Mouse (Mus musculus): ENCODE measurements around the gene Zc3h12b.
"Not testable (repeated sequence)": the region's sequence is repeated elsewhere in the genome, so short reads cannot be mapped to it uniquely, and the experiment has no call there.

Zc3h12b gene

GRCm38 (mm10) chrX:95711227-95712111 lies at the start of gene Zc3h12b:
Gene Zc3h12b, plus strand, starts transcription at chrX:95711678.
- in situ Hi-C loops (cut with MboI; ENCODE audit: low pct_unique_long_range_greater_than_20kb in 1 of 2, low sequenced_read_pairs in 2 of 2, unreplicated experiment in 1 of 2) = no loop called here

GRCm38 (mm10) chrX:95682206-95682605 lies 29.3 kb upstream of the Zc3h12b start:
- in situ Hi-C loops (cut with MboI; ENCODE audit: low pct_unique_long_range_greater_than_20kb in 1 of 2, low sequenced_read_pairs in 2 of 2, unreplicated experiment in 1 of 2) = no loop called here

DNA sequence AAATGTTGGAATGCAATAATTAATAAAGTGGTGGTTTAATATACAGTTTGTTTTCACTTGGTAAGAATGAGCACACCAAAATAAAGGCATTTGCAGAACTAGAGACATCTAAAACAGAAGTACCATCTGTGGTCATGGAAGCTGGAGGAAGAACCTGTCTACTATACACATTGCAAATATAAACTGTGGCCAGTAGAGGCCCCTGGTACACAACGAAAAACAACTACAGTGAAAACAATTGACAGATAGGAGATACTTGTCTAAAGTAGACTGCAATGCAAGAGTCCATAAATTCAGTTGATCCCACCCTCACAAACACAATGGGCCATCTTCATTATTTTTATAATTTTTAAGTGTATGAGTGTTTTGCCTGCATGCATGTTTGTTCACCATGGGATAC lies 24.4 kb upstream of the Zc3h12b start:
- in situ Hi-C loops (cut with MboI; ENCODE audit: low pct_unique_long_range_greater_than_20kb in 1 of 2, low sequenced_read_pairs in 2 of 2, unreplicated experiment in 1 of 2) = no loop called here

DNA sequence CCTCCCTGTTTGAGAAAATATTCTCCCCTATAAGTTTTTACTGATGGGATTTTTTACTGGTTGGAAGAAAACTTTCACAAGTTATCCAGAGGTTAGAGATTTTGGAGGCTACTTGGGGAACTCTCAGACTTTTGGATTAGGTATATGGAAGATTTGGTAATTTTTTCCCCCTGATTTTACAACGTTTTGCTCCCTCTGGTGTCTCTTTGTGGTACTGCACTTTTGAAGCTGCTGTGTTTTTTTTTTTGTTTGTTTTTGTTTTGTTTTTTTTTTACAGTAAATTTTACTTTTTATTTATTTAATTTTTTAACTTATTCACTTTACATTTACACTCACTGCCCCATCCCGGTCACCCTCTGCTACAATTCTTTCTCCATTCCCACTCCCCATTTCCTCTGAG lies 26.8 kb downstream of the Zc3h12b start:
- in situ Hi-C loops (cut with MboI; ENCODE audit: low pct_unique_long_range_greater_than_20kb in 1 of 2, low sequenced_read_pairs in 2 of 2, unreplicated experiment in 1 of 2) = no loop called here

- in situ Hi-C loops (cut with MboI; ENCODE audit: low pct_unique_long_range_greater_than_20kb in 1 of 2, low sequenced_read_pairs in 2 of 2, unreplicated experiment in 1 of 2) = no loop called here
Measured at GRCm38 (mm10) chrX:95795881-95796280, 84.4 kb downstream of the Zc3h12b start.

GRCm38 (mm10) chrX:95801790-95802189 lies 90.3 kb downstream of the Zc3h12b start:
- in situ Hi-C loops (cut with MboI; ENCODE audit: low pct_unique_long_range_greater_than_20kb in 1 of 2, low sequenced_read_pairs in 2 of 2, unreplicated experiment in 1 of 2) = no loop called here

DNA sequence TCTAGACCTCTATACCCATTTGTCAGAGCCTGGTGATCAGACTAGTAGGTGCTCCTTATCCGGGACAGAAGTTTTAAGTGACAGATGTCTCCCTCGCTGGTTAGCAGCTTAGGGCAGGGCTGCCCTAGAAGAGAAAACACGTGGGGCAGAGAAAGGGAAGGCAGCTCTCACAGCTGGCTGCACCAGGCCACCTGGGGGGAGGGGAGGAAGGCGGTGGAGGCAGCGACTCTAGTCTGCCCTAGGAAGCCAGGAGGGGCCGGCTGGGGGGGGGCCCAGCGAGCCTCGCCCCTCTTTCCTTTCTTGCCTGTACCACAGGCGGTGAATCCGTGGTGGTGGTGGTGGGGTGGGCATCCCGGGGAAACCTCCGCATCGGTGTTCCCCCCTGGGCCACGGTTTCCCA lies 141.3 kb downstream of the Zc3h12b start:
- in situ Hi-C loops (cut with MboI; ENCODE audit: low pct_unique_long_range_greater_than_20kb in 1 of 2, low sequenced_read_pairs in 2 of 2, unreplicated experiment in 1 of 2) = no loop called here

GRCm38 (mm10) chrX:95881111-95881510 lies 169.6 kb downstream of the Zc3h12b start:
- in situ Hi-C loops (cut with MboI; ENCODE audit: low pct_unique_long_range_greater_than_20kb in 1 of 2, low sequenced_read_pairs in 2 of 2, unreplicated experiment in 1 of 2) = no loop called here

DNA sequence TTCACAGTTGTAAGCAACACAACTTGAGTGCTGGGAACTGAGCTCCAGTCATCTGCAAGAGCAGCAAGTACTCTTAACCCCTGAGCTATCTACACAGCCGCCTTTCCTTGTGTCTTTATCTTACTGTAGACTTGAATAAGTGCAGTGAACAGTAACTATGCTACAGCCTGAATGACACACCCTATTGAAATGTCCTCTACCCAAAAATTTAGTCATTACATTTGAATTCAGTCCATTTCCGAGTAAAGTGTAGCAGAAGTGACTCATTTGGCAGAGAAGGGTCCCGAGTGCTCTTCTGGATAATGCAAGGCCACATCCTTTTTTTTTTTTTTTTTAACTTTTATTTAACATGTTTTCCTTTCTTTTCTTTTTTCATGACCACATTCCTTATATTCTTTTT lies 191.2 kb downstream of the Zc3h12b start:
- in situ Hi-C loops (cut with MboI; ENCODE audit: low pct_unique_long_range_greater_than_20kb in 1 of 2, low sequenced_read_pairs in 2 of 2, unreplicated experiment in 1 of 2) = no loop called here

DNA sequence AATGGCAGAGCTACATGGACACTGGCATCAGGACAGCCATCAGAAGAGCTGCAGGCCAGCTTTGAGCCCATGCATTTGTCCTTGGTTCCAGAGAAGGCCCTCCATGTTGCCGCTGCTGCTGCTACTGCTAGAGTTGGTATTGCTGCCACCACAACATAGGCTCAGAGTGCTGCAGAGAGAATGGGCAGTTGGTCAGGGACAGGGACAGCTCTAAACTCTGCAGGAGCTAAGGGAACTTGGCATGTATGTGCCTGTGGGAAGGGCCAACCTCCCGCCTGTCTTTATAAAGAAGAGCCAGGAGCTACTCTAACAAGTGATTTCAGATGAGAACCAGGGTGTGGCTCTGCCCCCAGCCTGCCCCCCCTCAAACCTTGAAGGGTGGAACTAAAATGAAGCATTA lies 224.0 kb downstream of the Zc3h12b start:
- in situ Hi-C loops (cut with MboI; ENCODE audit: low pct_unique_long_range_greater_than_20kb in 1 of 2, low sequenced_read_pairs in 2 of 2, unreplicated experiment in 1 of 2) = loop anchor here in 1 of 2 experiments (25.0 kb wide), 1 partner anchor 1427 kb away; no protein-coding TSS in a partner anchor

GRCm38 (mm10) chrX:95945496-95945895 lies 234.0 kb downstream of the Zc3h12b start:
- in situ Hi-C loops (cut with MboI; ENCODE audit: low pct_unique_long_range_greater_than_20kb in 1 of 2, low sequenced_read_pairs in 2 of 2, unreplicated experiment in 1 of 2) = loop anchor here in 1 of 2 experiments (25.0 kb wide), 1 partner anchor 1417 kb away; no protein-coding TSS in a partner anchor

- in situ Hi-C loops (cut with MboI; ENCODE audit: low pct_unique_long_range_greater_than_20kb in 1 of 2, low sequenced_read_pairs in 2 of 2, unreplicated experiment in 1 of 2) = loop anchor here in 1 of 2 experiments (25.0 kb wide), 1 partner anchor 1414 kb away; no protein-coding TSS in a partner anchor
Measured at GRCm38 (mm10) chrX:95948135-95948534, 236.7 kb downstream of the Zc3h12b start.

GRCm38 (mm10) chrX:95950776-95951175 lies 239.3 kb downstream of the Zc3h12b start:
- in situ Hi-C loops (cut with MboI; ENCODE audit: low pct_unique_long_range_greater_than_20kb in 1 of 2, low sequenced_read_pairs in 2 of 2, unreplicated experiment in 1 of 2) = no loop called here

GRCm38 (mm10) chrX:95956497-95957293 lies 245.2 kb downstream of the Zc3h12b start, which contains the start of gene Las1l:
Gene Las1l, minus strand, starts transcription at chrX:95956962.
- in situ Hi-C loops (cut with MboI; ENCODE audit: low pct_unique_long_range_greater_than_20kb in 1 of 2, low sequenced_read_pairs in 2 of 2, unreplicated experiment in 1 of 2) = no loop called here

DNA sequence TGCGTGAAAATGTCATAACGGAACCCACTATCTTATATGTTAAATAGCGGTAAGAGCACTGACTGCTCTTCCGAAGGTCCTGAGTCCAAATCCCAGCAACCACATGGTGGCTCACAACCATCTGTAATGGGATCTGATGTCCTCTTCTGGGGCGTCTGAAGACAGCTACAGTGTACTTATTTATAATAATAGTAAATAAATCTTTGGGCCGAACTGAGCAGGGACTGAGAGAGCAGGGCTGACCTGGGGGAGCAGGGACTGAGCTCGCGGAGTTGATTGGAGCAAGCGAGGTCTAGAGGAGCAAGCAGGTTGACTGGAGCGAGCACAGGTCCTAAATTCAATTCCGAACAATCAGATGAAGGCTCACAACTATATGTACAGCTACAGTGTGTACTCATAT lies 246.0 kb downstream of the Zc3h12b start:
- in situ Hi-C loops (cut with MboI; ENCODE audit: low pct_unique_long_range_greater_than_20kb in 1 of 2, low sequenced_read_pairs in 2 of 2, unreplicated experiment in 1 of 2) = not testable (repeated sequence)

GRCm38 (mm10) chrX:95963366-95963765 lies 251.9 kb downstream of the Zc3h12b start:
- in situ Hi-C loops (cut with MboI; ENCODE audit: low pct_unique_long_range_greater_than_20kb in 1 of 2, low sequenced_read_pairs in 2 of 2, unreplicated experiment in 1 of 2) = no loop called here

- in situ Hi-C loops (cut with MboI; ENCODE audit: low pct_unique_long_range_greater_than_20kb in 1 of 2, low sequenced_read_pairs in 2 of 2, unreplicated experiment in 1 of 2) = no loop called here
Measured at GRCm38 (mm10) chrX:95965036-95965435, 253.6 kb downstream of the Zc3h12b start.

- in situ Hi-C loops (cut with MboI; ENCODE audit: low pct_unique_long_range_greater_than_20kb in 1 of 2, low sequenced_read_pairs in 2 of 2, unreplicated experiment in 1 of 2) = no loop called here
Measured at GRCm38 (mm10) chrX:95967847-95968593, 256.5 kb downstream of the Zc3h12b start.

- in situ Hi-C loops (cut with MboI; ENCODE audit: low pct_unique_long_range_greater_than_20kb in 1 of 2, low sequenced_read_pairs in 2 of 2, unreplicated experiment in 1 of 2) = no loop called here
Measured at GRCm38 (mm10) chrX:95968594-95968965, 257.1 kb downstream of the Zc3h12b start.
